Mouse (Mus musculus) limb, embryonic 13.5 days (tissue): ENCODE results near the gene Sec22b. TPM values are rescaled to one million over a fixed set of nuclear protein-coding genes. Genes with fewer than 3 reads are reported as not detected.
A peak's percentile ranks its signal among the peaks of the same experiment; 100 is the strongest.

Experiments
- ATAC-seq: fragments of 200-750 bp; cut with Nextera tagmentation; 2 replicates; pipeline ENCODE4 v1.8.0; 2017; ENCODE audit warnings: low read depth, moderate number of reproducible peaks, moderate TSS enrichment; ENCODE audit not compliant: low FRiP score
- H3K27ac ChIP-seq: fragments of 300-500 bp; sonication (generic); 2 replicates; pipeline ENCODE4 v1.5.1; 2015; ENCODE audit warnings: inconsistent platforms, mild to moderate bottlenecking, moderate library complexity
- H3K27me3 ChIP-seq: fragments of 300-500 bp; sonication (generic); 2 replicates; pipeline ENCODE4 v1.6.1; 2015; ENCODE audit warnings: mild to moderate bottlenecking, inconsistent platforms
- H3K36me3 ChIP-seq: fragments of 300-500 bp; sonication (generic); 2 replicates; pipeline ENCODE4 v1.6.1; 2015; ENCODE audit warnings: inconsistent platforms, mild to moderate bottlenecking, moderate library complexity
- H3K4me1 ChIP-seq: fragments of 300-500 bp; sonication (generic); 2 replicates; pipeline ENCODE4 v1.6.1; 2015; ENCODE audit warnings: inconsistent platforms
- H3K4me2 ChIP-seq: fragments of 300-500 bp; sonication (generic); replicated peaks from 2 replicates; pipeline ENCODE4 v1.6.1; 2015; ENCODE audit warnings: inconsistent platforms, mild to moderate bottlenecking, moderate library complexity
- H3K4me3 ChIP-seq: fragments of 300-500 bp; sonication (generic); 2 replicates; pipeline ENCODE4 v1.5.1; 2015; ENCODE audit warnings: moderate library complexity, mild to moderate bottlenecking, inconsistent platforms
- H3K9ac ChIP-seq: fragments of 300-500 bp; sonication (generic); 2 replicates; pipeline ENCODE4 v1.6.1; 2015; ENCODE audit warnings: mild to moderate bottlenecking, inconsistent platforms
- H3K9me3 ChIP-seq: fragments of 300-500 bp; sonication (generic); 2 replicates; pipeline ENCODE4 v1.6.1; 2016; ENCODE audit warnings: inconsistent platforms
- WGBS: fragments of 180-500 bp; shearing (Covaris S2); methylation state at CpG from one replicate; pipeline ENCODE4 v1.1.7; 2015; 5-methylcytosine and 5-hydroxymethylcytosine counted together
- polyA plus RNA-seq: library from polyadenylated mRNA; unstranded; fragments of >200 nt; fragmentation: Nextera tagmentation; extraction: Ambion mirVana; gene quantifications from 2 replicates; pipeline ENCODE4 v1.2.1, GENCODE M21; 2015

Sec22b gene
- polyA plus RNA-seq, 1 experiment from 2014 or later, result 165 TPM

DNA sequence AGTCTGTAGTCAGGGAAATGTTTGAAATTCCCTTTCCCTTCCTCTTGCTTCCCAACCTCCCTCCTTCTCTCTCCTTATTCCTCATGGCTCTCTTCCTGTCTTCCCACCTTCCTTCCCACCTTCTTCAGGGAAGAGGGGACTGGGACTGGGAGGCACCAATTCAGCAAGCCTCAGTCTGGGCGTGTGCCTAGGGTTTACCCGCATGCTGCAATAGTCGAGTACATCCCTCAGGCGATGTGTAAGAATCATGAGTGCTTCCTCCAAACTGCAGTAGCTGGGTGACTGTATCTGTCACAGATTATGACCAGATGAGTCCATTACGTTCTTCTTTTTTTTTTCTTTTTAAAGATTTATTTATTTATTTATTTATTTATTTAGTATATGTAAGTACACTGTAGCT, 32.8 kb downstream of the Sec22b start:
- H3K4me2 ChIP-seq, result no peak overlapping the region
- H3K9ac ChIP-seq, result no peak overlapping the region
- ATAC-seq, result no peak
- 75% methylated on average over 5 of the region's 5 CpGs for WGBS
- H3K4me3 ChIP-seq, result no peak overlapping the region
- H3K9me3 ChIP-seq, result no peaks in the 10 kb centered on the region
- H3K4me1 ChIP-seq, result peaks cover 56% of the 10 kb centered on the region
- no peaks in the 10 kb centered on the region for H3K36me3 ChIP-seq
- H3K27me3 ChIP-seq, result peaks cover 5% of the 10 kb centered on the region; the same call in 1 of the 2 replicates
- H3K27ac ChIP-seq, result no peak overlapping the region

DNA sequence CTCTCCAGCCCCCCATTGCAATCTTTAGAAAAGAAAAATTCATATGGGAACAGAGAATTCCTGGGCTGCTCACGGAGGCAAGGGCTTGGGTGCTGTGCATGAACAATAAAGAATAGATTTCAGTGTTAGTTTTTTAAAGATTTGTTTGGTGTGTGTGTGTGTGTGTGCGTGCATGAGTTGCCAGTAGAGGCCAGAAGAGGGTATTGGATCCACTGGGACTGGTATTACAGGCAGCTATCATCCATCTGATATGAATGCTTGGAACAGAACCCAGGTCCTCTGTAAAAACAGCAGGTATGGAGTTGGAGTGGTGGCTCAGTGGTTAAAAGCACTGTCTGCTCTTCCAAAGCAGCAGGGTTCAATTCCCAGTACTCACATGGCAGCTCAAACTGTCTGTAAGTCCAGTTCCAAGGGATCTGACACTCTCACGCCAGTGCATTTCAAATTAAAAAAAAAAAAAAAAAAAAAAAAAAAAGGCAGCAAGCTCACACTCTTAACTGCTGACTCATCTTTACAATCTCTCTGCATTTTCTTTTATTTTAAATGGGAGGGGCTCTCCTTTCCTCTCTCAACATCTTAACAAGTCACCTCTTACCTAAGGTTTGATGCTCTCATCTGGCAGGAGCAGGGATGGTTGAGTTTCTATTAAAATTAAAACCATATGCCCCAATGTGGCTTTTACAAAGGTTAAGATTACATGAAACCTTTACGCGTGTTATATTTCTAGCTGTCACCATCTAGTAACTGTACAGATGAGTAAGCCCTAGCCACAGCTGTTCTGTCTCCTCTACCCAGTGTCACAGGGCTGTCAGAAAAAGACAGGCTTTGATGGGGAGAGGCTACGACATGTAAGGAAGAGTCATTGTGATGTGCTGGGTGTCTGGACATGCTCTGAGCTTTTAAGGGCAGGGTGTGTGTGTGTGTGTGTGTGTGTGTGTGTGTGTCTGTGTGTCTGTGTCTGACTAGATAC, 33.6 kb downstream of the Sec22b start:
- peaks cover 62% of the 10 kb centered on the region for H3K4me1 ChIP-seq
- peaks cover 5% of the 10 kb centered on the region; the same call in 1 of the 2 replicates for H3K27me3 ChIP-seq
- no peak overlapping the region for H3K4me3 ChIP-seq
- no peak overlapping the region for H3K27ac ChIP-seq
- H3K36me3 ChIP-seq, result no peaks in the 10 kb centered on the region
- no peak for ATAC-seq
- H3K9me3 ChIP-seq, result no peaks in the 10 kb centered on the region
- 67% methylated on average over 6 of the region's 6 CpGs for WGBS
- no peak overlapping the region for H3K4me2 ChIP-seq
- no peak overlapping the region for H3K9ac ChIP-seq

DNA sequence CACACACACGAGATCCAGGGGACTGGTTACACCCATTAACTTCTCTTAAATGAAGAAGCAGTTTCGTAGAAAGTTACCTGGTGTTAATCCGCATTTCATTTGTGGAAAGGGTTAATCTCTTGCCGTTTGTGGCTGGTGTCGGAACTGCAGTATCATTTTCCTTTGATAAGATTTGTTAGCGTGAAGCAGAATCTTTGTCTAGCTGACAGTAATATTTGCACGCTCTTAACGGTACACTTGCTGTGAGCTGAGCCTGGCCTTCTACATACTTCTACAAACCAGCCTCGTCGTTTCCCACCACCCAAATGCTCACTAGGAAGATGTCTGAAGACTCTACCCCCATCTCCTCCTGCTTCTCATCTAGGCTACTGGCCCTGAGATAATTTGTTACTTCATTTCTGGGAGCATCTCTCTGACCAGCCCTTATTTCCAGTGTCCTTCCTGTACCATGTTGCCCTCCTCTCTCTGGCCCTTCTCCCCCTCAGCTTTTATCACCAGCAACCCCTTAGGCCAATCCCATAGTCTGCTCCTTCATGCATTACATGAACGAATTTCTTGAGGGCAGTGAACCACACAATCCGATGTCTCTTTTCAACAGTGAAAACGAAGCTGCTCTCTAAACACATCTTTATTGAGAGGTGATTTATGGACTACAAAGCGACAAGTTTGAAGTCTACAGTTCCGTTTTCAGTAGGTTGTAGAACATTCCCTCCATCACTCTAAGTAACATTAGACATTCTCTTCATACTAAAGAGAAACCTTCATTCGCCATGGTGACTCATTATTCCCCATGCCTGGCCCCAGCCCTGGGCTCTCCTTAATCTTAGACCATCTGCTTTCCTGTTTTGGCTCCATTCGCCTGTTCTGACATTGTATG, 36.3 kb downstream of the Sec22b start:
- no peaks in the 10 kb centered on the region for H3K36me3 ChIP-seq
- ATAC-seq, result no peak
- H3K4me3 ChIP-seq, result no peak overlapping the region
- H3K4me1 ChIP-seq, result peaks cover 62% of the 10 kb centered on the region
- no peak overlapping the region for H3K9ac ChIP-seq
- no peak overlapping the region for H3K4me2 ChIP-seq
- no peaks in the 10 kb centered on the region for H3K9me3 ChIP-seq
- WGBS, result 62% methylated on average over 17 of the region's 17 CpGs
- H3K27ac ChIP-seq, result no peak overlapping the region
- no peaks in the 10 kb centered on the region for H3K27me3 ChIP-seq

DNA sequence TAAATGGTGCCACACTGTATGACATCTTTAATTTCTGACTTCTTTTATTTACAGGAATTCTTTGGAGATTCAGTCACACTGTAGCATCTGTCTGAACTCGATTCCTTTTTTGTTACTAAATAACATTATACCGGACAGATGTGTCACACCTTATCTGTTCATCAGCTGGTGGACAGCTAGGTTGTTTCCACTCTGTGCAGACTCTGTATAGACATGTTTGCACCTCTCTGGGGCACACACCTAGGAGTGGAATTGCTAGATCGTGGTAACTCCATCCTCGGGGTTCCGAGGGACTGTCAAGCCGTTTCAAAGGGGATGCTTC, 36.9 kb downstream of the Sec22b start:
- no peak for ATAC-seq
- Histone ChIP-seq H3K4me1 (peaks cover 62% of the 10 kb centered on the region), H3K27ac (no peak overlapping the region), H3K4me3 (no peak overlapping the region), H3K4me2 (no peak overlapping the region), H3K9ac (no peak overlapping the region), H3K36me3 (no peaks in the 10 kb centered on the region), H3K27me3 (no peaks in the 10 kb centered on the region), H3K9me3 (no peaks in the 10 kb centered on the region)
- 68% methylated on average over 6 of the region's 6 CpGs for WGBS

DNA sequence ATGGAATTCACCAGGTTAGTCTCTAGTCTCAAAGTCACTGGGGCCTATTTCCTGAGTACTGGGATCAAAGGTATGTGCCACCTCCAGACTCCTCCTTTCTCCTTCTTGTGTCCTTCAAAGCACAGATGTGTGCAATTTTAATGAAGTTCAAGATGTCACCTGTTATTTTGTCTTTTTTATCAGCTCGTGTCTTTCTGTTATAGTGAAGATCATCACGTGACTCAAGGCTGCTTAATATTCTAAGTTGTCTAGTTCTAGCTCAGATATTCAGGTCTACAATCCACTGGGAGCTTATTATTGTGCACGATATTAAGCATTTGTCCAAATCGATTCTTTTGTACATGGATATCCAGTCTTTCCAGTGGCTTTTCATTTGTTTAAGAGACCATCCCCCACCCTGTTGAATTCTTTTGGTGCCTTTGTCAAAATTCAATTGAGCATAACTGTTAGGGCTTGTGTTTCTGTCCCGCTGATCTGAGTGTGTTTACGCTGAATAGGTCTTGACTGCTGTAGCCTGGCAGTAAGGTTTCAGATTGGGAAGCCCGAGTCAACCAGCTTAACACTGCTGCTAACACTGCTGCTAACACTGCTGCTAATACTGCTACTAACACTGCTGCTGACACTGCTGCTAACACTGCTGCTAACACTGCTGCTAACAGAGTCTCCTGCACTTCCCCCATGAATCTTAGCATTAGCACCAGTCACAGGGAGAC, 38.0 kb downstream of the Sec22b start:
- Histone ChIP-seq H3K9ac (0 out of 2 replicates have a peak overlapping the region, but pooled peaks have one; percentile 15), H3K4me3 (no peak overlapping the region), H3K4me2 (no peak overlapping the region), H3K27ac (peak overlapping the region; percentile 35; the same call in 1 of the 2 replicates), H3K27me3 (no peaks in the 10 kb centered on the region), H3K36me3 (no peaks in the 10 kb centered on the region), H3K4me1 (peaks cover 59% of the 10 kb centered on the region), H3K9me3 (no peaks in the 10 kb centered on the region)
- 59% methylated on average over 7 of the region's 7 CpGs for WGBS
- no peak for ATAC-seq

DNA sequence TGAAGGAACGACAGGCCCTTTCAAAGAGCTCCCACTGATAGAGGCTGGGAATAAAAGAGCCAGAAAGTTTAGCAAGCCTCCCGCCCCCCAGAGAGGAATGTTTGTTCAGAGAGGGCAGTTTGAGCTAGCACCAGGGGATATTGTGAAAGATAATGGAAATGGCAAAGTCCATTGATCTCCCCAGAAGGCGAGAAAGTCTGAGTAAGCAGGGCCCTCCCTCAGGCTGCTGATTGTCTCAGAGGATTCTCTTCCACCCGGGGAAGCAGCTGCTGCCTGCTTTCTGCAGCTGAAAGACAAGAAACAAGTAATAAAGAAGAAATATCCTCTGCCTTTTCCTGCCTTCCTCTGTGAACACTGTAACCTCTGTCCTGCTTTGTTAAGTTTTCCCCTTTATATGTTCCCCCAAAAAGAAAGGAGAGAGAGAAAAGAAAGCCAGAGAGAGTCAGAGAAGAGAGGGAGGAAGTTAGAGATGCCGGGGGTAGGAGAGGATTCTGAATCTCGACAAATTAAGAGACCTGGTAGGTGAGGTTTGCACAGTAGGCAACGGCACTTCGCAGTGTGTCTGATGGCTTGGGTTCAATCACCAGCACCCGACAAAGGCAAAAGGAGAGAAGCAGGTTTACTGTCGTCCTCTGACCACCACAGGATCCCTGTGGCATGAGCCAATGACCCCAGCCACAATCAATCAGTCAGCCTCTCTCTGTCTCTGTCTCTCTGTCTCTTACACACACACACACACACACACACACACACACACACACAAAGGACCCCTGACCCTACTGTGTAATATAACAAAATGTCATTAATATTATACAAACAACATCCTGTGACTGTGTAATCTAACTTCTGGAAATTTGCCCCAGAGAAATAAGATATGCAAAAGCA, 38.9 kb downstream of the Sec22b start:
- Histone ChIP-seq H3K4me3 (no peak overlapping the region), H3K4me2 (no peak overlapping the region), H3K27me3 (no peaks in the 10 kb centered on the region), H3K4me1 (peaks cover 67% of the 10 kb centered on the region), H3K36me3 (no peaks in the 10 kb centered on the region), H3K9me3 (no peaks in the 10 kb centered on the region), H3K27ac (peak overlapping the region; percentile 91; the same call in 1 of the 2 replicates), H3K9ac (0 out of 2 replicates have a peak overlapping the region, but pooled peaks have one; percentile 15)
- WGBS, result 16% methylated on average over 10 of the region's 10 CpGs
- no peak for ATAC-seq

DNA sequence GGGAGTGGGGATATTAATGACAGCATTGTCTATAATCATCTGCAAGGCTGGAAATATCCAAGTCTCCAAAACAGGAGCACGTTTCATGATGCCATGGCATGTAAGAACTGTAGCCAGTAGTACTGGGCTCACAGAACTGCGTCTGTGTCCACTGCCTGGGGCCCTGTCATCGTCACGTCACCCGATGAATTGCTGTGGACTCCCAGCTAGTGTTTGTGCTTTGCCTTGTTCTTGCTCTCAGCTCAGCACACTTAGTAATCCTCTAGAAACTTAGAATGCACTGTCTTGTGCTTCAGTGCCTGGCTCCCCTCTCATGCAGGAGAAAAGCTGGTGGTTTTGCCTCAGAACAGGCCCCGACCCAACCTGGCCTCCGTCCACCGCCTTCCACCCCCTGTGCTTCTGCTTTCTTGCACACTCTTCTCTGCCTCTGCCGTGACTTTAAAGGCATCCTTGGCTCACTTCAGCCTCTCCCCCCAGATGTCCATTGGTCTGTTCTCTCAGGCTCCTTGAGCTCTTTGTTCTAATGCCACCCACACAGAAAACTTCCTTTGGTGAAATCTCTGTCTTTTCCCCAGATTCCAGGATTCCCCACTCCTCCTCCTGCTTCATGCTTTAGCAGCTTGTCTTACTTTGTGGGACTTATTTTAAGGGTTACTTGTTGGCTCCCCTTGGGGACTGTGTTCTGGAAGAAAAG, 39.7 kb downstream of the Sec22b start:
- H3K27me3 ChIP-seq, result no peaks in the 10 kb centered on the region
- no peaks in the 10 kb centered on the region for H3K9me3 ChIP-seq
- H3K9ac ChIP-seq, result 0 out of 2 replicates have a peak overlapping the region, but pooled peaks have one; percentile 13
- H3K36me3 ChIP-seq, result no peaks in the 10 kb centered on the region
- peak overlapping the region; percentile 91 for H3K27ac ChIP-seq
- no peak for ATAC-seq
- H3K4me3 ChIP-seq, result no peak overlapping the region
- peaks cover 66% of the 10 kb centered on the region for H3K4me1 ChIP-seq
- WGBS, result 29% methylated on average over 9 of the region's 9 CpGs
- no peak overlapping the region for H3K4me2 ChIP-seq

DNA sequence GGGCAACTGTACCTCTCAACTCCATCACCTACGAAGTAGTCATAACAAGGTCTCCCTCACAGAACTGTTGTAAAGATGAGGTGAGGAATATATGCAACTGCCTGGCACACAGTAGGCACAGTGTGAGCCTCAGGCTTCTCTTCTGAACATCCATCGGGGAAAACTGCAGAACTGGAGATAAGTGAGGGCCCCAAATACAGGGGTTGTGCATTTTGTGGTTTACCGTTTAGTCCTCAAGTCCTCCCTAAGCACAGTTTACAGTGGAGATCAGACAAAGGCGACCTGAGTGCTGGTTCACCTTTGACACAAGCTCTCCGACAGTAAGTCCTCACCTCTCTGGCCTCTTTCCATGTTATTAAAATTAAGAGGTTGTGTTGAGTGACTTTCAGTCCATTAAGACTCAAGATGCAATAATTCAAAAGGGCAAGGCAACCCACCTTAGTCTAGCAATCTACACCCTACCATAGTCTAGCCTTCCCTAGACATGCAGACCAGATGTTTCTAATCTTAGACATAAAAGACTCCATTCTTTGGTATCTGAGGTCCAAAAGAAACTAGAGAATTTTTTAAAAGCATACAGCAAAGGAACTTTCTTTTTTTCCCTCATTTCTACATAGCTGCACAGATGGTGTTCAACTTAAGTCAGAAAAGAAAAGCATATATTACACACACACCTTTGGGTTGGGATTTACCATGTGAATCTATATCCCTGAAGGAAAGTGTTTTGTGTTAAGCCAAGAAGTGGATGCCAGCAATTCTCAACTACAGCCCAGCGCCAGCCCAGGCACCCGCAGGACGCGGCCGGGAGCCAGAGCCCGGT, 40.7 kb downstream of the Sec22b start:
- peak overlapping the region; percentile 53 for H3K4me2 ChIP-seq
- peak; percentile 58 for ATAC-seq
- peak overlapping the region; percentile 91 for H3K27ac ChIP-seq
- peak overlapping the region; percentile 43 for H3K9ac ChIP-seq
- no peaks in the 10 kb centered on the region for H3K36me3 ChIP-seq
- no peaks in the 10 kb centered on the region for H3K9me3 ChIP-seq
- 21% methylated on average over 11 of the region's 11 CpGs for WGBS
- peaks cover 70% of the 10 kb centered on the region for H3K4me1 ChIP-seq
- peak overlapping the region; percentile 14; the same call in 1 of the 2 replicates for H3K4me3 ChIP-seq
- no peaks in the 10 kb centered on the region for H3K27me3 ChIP-seq

DNA sequence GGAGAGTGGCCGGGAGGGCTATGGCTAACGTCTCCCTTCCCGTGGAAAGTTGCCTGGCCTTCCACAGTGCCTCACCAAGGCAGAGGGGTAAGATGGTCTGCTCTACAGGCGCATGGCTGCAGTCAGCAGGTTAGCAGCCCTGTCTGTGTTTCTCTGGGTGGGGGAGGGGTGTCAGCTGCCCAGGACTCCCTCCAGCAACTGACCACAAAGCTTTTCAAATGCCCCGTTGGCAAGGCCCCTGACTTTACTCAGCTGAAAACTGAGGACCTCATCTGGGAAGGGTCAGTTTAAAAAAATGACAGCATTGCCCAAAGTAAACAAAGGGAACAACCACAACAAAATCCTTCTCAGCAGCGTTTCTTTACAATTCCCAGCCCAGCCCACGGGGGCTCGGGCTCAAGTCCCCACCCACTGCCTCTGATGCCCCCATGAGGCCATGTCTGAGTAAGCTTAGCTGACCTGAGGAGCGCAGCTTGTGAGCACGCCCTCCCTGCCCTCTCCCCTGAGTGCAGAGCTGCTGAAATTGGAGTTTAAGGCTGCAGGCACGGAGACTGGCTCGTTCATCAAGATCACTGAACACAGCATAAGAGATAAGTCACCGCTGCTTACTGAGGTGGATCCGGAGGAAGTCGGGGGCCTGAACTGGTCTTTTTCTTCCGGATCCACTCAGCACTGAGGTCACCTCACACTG, 41.4 kb downstream of the Sec22b start:
- peak; percentile 42 for ATAC-seq
- H3K27ac ChIP-seq, result peak overlapping the region; percentile 91
- no peaks in the 10 kb centered on the region for H3K36me3 ChIP-seq
- WGBS, result 9% methylated on average over 16 of the region's 16 CpGs
- H3K4me3 ChIP-seq, result peak overlapping the region; percentile 14
- peaks cover 74% of the 10 kb centered on the region for H3K4me1 ChIP-seq
- H3K4me2 ChIP-seq, result peak overlapping the region; percentile 53
- peak overlapping the region; percentile 43 for H3K9ac ChIP-seq
- H3K9me3 ChIP-seq, result no peaks in the 10 kb centered on the region
- H3K27me3 ChIP-seq, result no peaks in the 10 kb centered on the region
